In genomic region chr1:135764206-135764528, GRCm38 (mm10) we compare ENCODE assay signal across 17 mouse cellular contexts. TPM values are rescaled to one million over a fixed set of nuclear protein-coding genes. Genes with fewer than 3 reads are reported as not detected.
DNase-seq lines count a peak whose midpoint lies in the region; ATAC-seq and TF ChIP-seq lines count a peak whose summit lies in the region.
"Had no signal": no experiment of that assay in that cellular context is flagged by ENCODE, and none has a peak within 500 bp of the region (broad histone marks: within the 10 kb centered on the region; RNA-seq: fewer than 3 reads in every experiment).

No protein-coding gene starts in this region.

- no peak overlapping the region for H3K9ac ChIP-seq in kidney, embryonic 15.5 days
- no peak overlapping the region for H3K9ac ChIP-seq in intestine, embryonic 15.5 days
- H3K9ac ChIP-seq: forebrain, embryonic 13.5 days; neural tube, embryonic 15.5 days had no signal

- no peak for TF ChIP-seq CTCF in gastrocnemius, adult 2 months (IDR thresholded peaks at IDR 0.05)
- TF ChIP-seq CTCF in kidney, adult 2 months (conservative IDR thresholded peaks at IDR 0.05; ENCODE audit: insufficient read depth, insufficient read length, low read depth, low read length) = no peak
- no peak for TF ChIP-seq CTCF in cerebellum, adult 2 months (IDR thresholded peaks at IDR 0.05; ENCODE audit: borderline replicate concordance, insufficient read depth, low read depth, low read length)

- peak overlapping the region; percentile 97 for H3K27ac ChIP-seq in gastrocnemius, adult 2 months
- H3K27ac ChIP-seq in kidney, embryonic 15.5 days = peak overlapping the region; percentile 95
- no peak overlapping the region for H3K27ac ChIP-seq in kidney, adult 2 months (ENCODE audit: insufficient read depth, low read depth, low read length)
- peak overlapping the region; percentile 13; the same call in 1 of the 2 replicates for H3K27ac ChIP-seq in intestine, embryonic 15.5 days
- H3K27ac ChIP-seq in cerebellum, adult 2 months (ENCODE audit: insufficient read depth, low read length) = no peak overlapping the region
- H3K27ac ChIP-seq: forebrain, embryonic 13.5 days; hindbrain, embryonic 10.5 days; neural tube, embryonic 15.5 days had no signal

- TF ChIP-seq POLR2A in kidney, adult 2 months (IDR thresholded peaks at IDR 0.05; ENCODE audit: low read depth, low read length) = no peak
- TF ChIP-seq POLR2A in cerebellum, adult 2 months (IDR thresholded peaks at IDR 0.05; ENCODE audit: borderline replicate concordance, insufficient read depth, low read length) = no peak

- H3K27me3 ChIP-seq in kidney, embryonic 15.5 days = no peaks in the 10 kb centered on the region
- H3K27me3 ChIP-seq in kidney, adult 2 months (replicated peaks; ENCODE audit: control insufficient read depth, insufficient read depth, low read length) = no peaks in the 10 kb centered on the region
- H3K27me3 ChIP-seq in intestine, embryonic 15.5 days (replicated peaks) = no peaks in the 10 kb centered on the region
- H3K27me3 ChIP-seq in cerebellum, adult 2 months (ENCODE audit: control insufficient read depth, insufficient read depth, low read length) = no peaks in the 10 kb centered on the region

- H3K36me3 ChIP-seq in kidney, embryonic 15.5 days = peaks cover 9% of the 10 kb centered on the region
- H3K36me3 ChIP-seq in kidney, adult 2 months (ENCODE audit: control insufficient read depth, insufficient read depth, low read length) = no peaks in the 10 kb centered on the region
- H3K36me3 ChIP-seq in intestine, embryonic 15.5 days = peaks cover 7% of the 10 kb centered on the region; the same call in 1 of the 2 replicates

- intact Hi-C loops in gastrocnemius, adult 2 months (cut with DNase I) = no loop called here
- intact Hi-C loops in gastrocnemius, postnatal 36 days (cut with DNase I) = no loop called here

- no peaks in the 10 kb centered on the region for H3K9me3 ChIP-seq in kidney, embryonic 15.5 days (replicated peaks)
- no peaks in the 10 kb centered on the region for H3K9me3 ChIP-seq in intestine, embryonic 15.5 days
- H3K9me3 ChIP-seq: forebrain, embryonic 13.5 days; hindbrain, embryonic 10.5 days; neural tube, embryonic 15.5 days had no signal

- peak overlapping the region; percentile 11; the same call in 1 of the 2 replicates for H3K4me3 ChIP-seq in gastrocnemius, adult 2 months
- no peak overlapping the region for H3K4me3 ChIP-seq in kidney, embryonic 15.5 days (replicated peaks)
- no peak overlapping the region for H3K4me3 ChIP-seq in kidney, adult 2 months (ENCODE audit: insufficient read depth, low read depth, low read length)
- no peak overlapping the region for H3K4me3 ChIP-seq in intestine, embryonic 15.5 days (replicated peaks)
- H3K4me3 ChIP-seq in cerebellum, adult 2 months (replicated peaks; ENCODE audit: insufficient read depth, low read depth, low read length) = no peak overlapping the region
- H3K4me3 ChIP-seq: forebrain, embryonic 13.5 days; hindbrain, embryonic 10.5 days; neural tube, embryonic 15.5 days had no signal

- H3K4me1 ChIP-seq in kidney, embryonic 15.5 days = peaks cover 63% of the 10 kb centered on the region
- peaks cover 7% of the 10 kb centered on the region; the same call in 1 of the 2 replicates for H3K4me1 ChIP-seq in kidney, adult 2 months (ENCODE audit: control insufficient read depth, insufficient read depth, low read length)
- H3K4me1 ChIP-seq in intestine, embryonic 15.5 days (replicated peaks) = peaks cover 24% of the 10 kb centered on the region
- H3K4me1 ChIP-seq in cerebellum, adult 2 months (ENCODE audit: control insufficient read depth, insufficient read depth, low read length) = no peaks in the 10 kb centered on the region

- DNase-seq in gastrocnemius, adult 2 months = no peak
- DNase-seq in gastrocnemius, postnatal 36 days = no peak
- DNase-seq in kidney, adult 2 months = no peak
- DNase-seq in 3T3-L1 (ENCODE audit: low read depth, low spot score) = peak; percentile 66
- DNase-seq in layer of hippocampus, adult 9-11 months = no peak
- no peak for DNase-seq in cerebellum, adult 2 months
- DNase-seq: cerebellum, adult 11 months; kidney, adult 11 months; lung, adult 2 months; right cerebral cortex, postnatal 4 days had no signal

- WGBS in kidney, embryonic 15.5 days = 27% methylated on average over 2 of the region's 2 CpGs
- WGBS in kidney, adult 2 months = 68% methylated on average over 2 of the region's 2 CpGs
- 42% methylated on average over 2 of the region's 2 CpGs for WGBS in intestine, embryonic 15.5 days
- 92% methylated on average over 2 of the region's 2 CpGs for WGBS in cerebellum, adult 2 months

- ATAC-seq in kidney, embryonic 15.5 days (replicated peaks; ENCODE audit: low FRiP score) = no peak
- ATAC-seq in intestine, embryonic 15.5 days = no peak
- ATAC-seq: forebrain, embryonic 13.5 days had no signal

- no peak overlapping the region for H3K4me2 ChIP-seq in kidney, embryonic 15.5 days
- no peak overlapping the region for H3K4me2 ChIP-seq in intestine, embryonic 15.5 days (replicated peaks)
- H3K4me2 ChIP-seq: forebrain, embryonic 13.5 days; neural tube, embryonic 15.5 days had no signal

RNA-seq across cellular contexts. Expression of gene Phlda3, which starts 1.8 kb away (rescaled TPM):
- 100 to 1,000 TPM in 1 of 2 experiments, 10 to 100 TPM in 1; 78.0 to 140 TPM for total RNA-seq in gastrocnemius, adult 2 months (2021)
- total RNA-seq in gastrocnemius, postnatal 36 days (2021) = 100 to 1,000 TPM; 108 to 122 TPM
- 79.5 and 86.2 TPM in 2 replicates for polyA plus RNA-seq in kidney, embryonic 15.5 days (2015; fragmentation: Nextera tagmentation; extraction: Ambion mirVana)
- 37.2 and 40.0 TPM in 2 replicates for polyA plus RNA-seq in kidney, adult 2 months (2012; rRNA removed)
- 44.5 and 44.6 TPM in 2 replicates for polyA plus RNA-seq in intestine, embryonic 15.5 days (2015; fragmentation: Nextera tagmentation; extraction: Ambion mirVana)
- 72.7 and 93.0 TPM in 2 replicates for polyA plus RNA-seq in cerebellum, adult 2 months (2012; rRNA removed)

RNA-seq across cellular contexts. Expression of gene Tnni1, which starts 15.1 kb away (rescaled TPM):
- total RNA-seq in gastrocnemius, adult 2 months (2021) = 100 to 1,000 TPM; 184 to 604 TPM
- 100 to 1,000 TPM in 1 of 2 experiments, 10 to 100 TPM in 1; 69.4 to 433 TPM for total RNA-seq in gastrocnemius, postnatal 36 days (2021)
- 36.1 and 56.2 TPM in 2 replicates for polyA plus RNA-seq in kidney, embryonic 15.5 days (2015; fragmentation: Nextera tagmentation; extraction: Ambion mirVana)
- 5.8 TPM in 1 of 2 replicates, not detected in the other for polyA plus RNA-seq in kidney, adult 2 months (2012; rRNA removed)
- polyA plus RNA-seq in intestine, embryonic 15.5 days (2015; fragmentation: Nextera tagmentation; extraction: Ambion mirVana) = 5.4 and 8.3 TPM in 2 replicates
- polyA plus RNA-seq in cerebellum, adult 2 months (2012; rRNA removed) = 22.1 and 25.9 TPM in 2 replicates
- polyA plus RNA-seq: liver, adult 2 months had no signal

RNA-seq across cellular contexts. Expression of gene Csrp1, which starts 44.3 kb away (rescaled TPM):
- total RNA-seq in gastrocnemius, adult 2 months (2021) = 10 to 100 TPM; 18.9 to 25.0 TPM
- total RNA-seq in gastrocnemius, postnatal 36 days (2021) = 10 to 100 TPM; 18.1 to 22.8 TPM
- polyA plus RNA-seq in kidney, embryonic 15.5 days (2015; fragmentation: Nextera tagmentation; extraction: Ambion mirVana) = 119 and 137 TPM in 2 replicates
- polyA plus RNA-seq in kidney, adult 2 months (2012; rRNA removed) = 122 and 124 TPM in 2 replicates
- 203 and 215 TPM in 2 replicates for polyA plus RNA-seq in intestine, embryonic 15.5 days (2015; fragmentation: Nextera tagmentation; extraction: Ambion mirVana)
- polyA plus RNA-seq in cerebellum, adult 2 months (2012; rRNA removed) = 364 and 434 TPM in 2 replicates

RNA-seq across cellular contexts. Expression of gene Lad1, which starts 54.2 kb away (rescaled TPM):
- not detected for total RNA-seq in gastrocnemius, adult 2 months (2021)
- not detected for total RNA-seq in gastrocnemius, postnatal 36 days (2021)
- 21.7 and 22.1 TPM in 2 replicates for polyA plus RNA-seq in kidney, embryonic 15.5 days (2015; fragmentation: Nextera tagmentation; extraction: Ambion mirVana)
- 114 and 145 TPM in 2 replicates for polyA plus RNA-seq in kidney, adult 2 months (2012; rRNA removed)
- polyA plus RNA-seq in intestine, embryonic 15.5 days (2015; fragmentation: Nextera tagmentation; extraction: Ambion mirVana) = 179 and 196 TPM in 2 replicates
- polyA plus RNA-seq in cerebellum, adult 2 months (2012; rRNA removed) = 0.76 and 1.2 TPM in 2 replicates
- total RNA-seq: megakaryocyte-erythroid progenitor cell, adult 5-6 weeks had no signal

Comparison
In these comparisons a context has a peak if more than half of its experiments do, and no peak if none do; other contexts are left out.
1. H3K27ac ChIP-seq: peak in gastrocnemius, adult 2 months (single experiment), kidney, embryonic 15.5 days (single experiment) and intestine, embryonic 15.5 days (single experiment); none in kidney, adult 2 months (single experiment) and cerebellum, adult 2 months (single experiment).